23 mouse cellular contexts compared by ENCODE assay signal in the genomic region with DNA sequence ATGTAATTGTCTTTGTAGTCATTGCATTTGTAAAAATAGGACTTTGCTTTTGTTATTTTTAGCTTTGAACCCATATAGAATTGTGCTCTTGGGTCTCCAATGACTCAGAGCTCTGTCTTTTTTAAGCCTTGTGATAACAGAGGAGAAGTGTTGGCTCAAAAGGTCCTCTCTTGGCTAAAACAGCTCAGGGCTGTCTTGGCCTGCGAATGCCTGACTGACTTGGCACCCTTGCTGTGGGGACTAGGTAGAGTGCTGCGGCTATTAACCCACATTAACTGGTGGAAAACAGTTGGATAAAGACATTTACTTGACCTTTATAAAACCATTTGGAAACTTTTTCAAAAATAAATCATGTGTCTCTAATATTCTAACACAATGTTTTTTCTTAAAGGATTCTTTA.
DNase-seq lines count a peak whose midpoint lies in the region; ATAC-seq and TF ChIP-seq lines count a peak whose summit lies in the region.
"Had no signal": no experiment of that assay in that cellular context is flagged by ENCODE, and none has a peak within 500 bp of the region (broad histone marks: within the 10 kb centered on the region; RNA-seq: fewer than 3 reads in every experiment).

No protein-coding gene starts in this region.

- TF ChIP-seq EP300 in heart, postnatal 0 days (IDR thresholded peaks at IDR 0.05; ENCODE audit: low read depth), result no peak
- TF ChIP-seq EP300 in liver, postnatal 0 days (IDR thresholded peaks at IDR 0.05; ENCODE audit: low read depth), result no peak

- H3K36me3 ChIP-seq in heart, embryonic 12.5 days, result no peaks in the 10 kb centered on the region
- no peaks in the 10 kb centered on the region for H3K36me3 ChIP-seq in heart, postnatal 0 days (replicated peaks; ENCODE audit: control insufficient read depth, insufficient read depth, low read length)
- H3K36me3 ChIP-seq in liver, embryonic 11.5 days (ENCODE audit: control insufficient read depth, insufficient read depth, low read length), result no peaks in the 10 kb centered on the region
- no peaks in the 10 kb centered on the region for H3K36me3 ChIP-seq in liver, postnatal 0 days (replicated peaks; ENCODE audit: insufficient read depth, low read length)
- H3K36me3 ChIP-seq: embryonic facial prominence, embryonic 15.5 days; forebrain, embryonic 10.5 days; hindbrain, embryonic 12.5 days had no signal

- WGBS in heart, embryonic 12.5 days, result 57% methylated on average over 2 of the region's 2 CpGs
- WGBS in heart, postnatal 0 days, result 22% methylated on average over 2 of the region's 2 CpGs
- 73% methylated on average over 2 of the region's 2 CpGs for WGBS in liver, embryonic 11.5 days
- WGBS in liver, postnatal 0 days (ENCODE audit: insufficient replicate concordance), result 84% methylated on average over 2 of the region's 2 CpGs

- H3K4me3 ChIP-seq in heart, embryonic 12.5 days, result no peak overlapping the region
- no peak overlapping the region for H3K4me3 ChIP-seq in heart, postnatal 0 days (ENCODE audit: low read depth, low read length)
- no peak overlapping the region for H3K4me3 ChIP-seq in liver, embryonic 11.5 days (ENCODE audit: low read depth, low read length)
- H3K4me3 ChIP-seq in liver, postnatal 0 days (ENCODE audit: low read depth, low read length), result no peak overlapping the region
- H3K4me3 ChIP-seq: embryonic facial prominence, embryonic 15.5 days; erythroblast, embryonic 14.5 days; forebrain, embryonic 10.5 days; gastrocnemius, adult 2 months; hindbrain, embryonic 12.5 days had no signal

- H3K9ac ChIP-seq in heart, embryonic 12.5 days, result no peak overlapping the region
- no peak overlapping the region for H3K9ac ChIP-seq in heart, postnatal 0 days (replicated peaks; ENCODE audit: low read depth, low read length)
- H3K9ac ChIP-seq in liver, embryonic 11.5 days (ENCODE audit: low read depth, low read length), result no peak overlapping the region
- no peak overlapping the region for H3K9ac ChIP-seq in liver, postnatal 0 days (replicated peaks)
- H3K9ac ChIP-seq: embryonic facial prominence, embryonic 15.5 days; hindbrain, embryonic 12.5 days had no signal

- H3K4me2 ChIP-seq in heart, embryonic 12.5 days, result no peak overlapping the region
- H3K4me2 ChIP-seq in heart, postnatal 0 days (ENCODE audit: low read depth, low read length), result no peak overlapping the region
- H3K4me2 ChIP-seq in liver, embryonic 11.5 days, result no peak overlapping the region
- H3K4me2 ChIP-seq in liver, postnatal 0 days (ENCODE audit: low read depth, low read length), result no peak overlapping the region
- H3K4me2 ChIP-seq: embryonic facial prominence, embryonic 15.5 days; hindbrain, embryonic 12.5 days had no signal

- intact Hi-C loops in heart, postnatal 36 days (cut with DNase I), result loop anchor here (5.0 kb wide), 1 partner anchor 36 kb away; no protein-coding TSS in a partner anchor

- H3K4me1 ChIP-seq in heart, embryonic 12.5 days (replicated peaks), result no peaks in the 10 kb centered on the region
- H3K4me1 ChIP-seq in heart, postnatal 0 days (ENCODE audit: control insufficient read depth, insufficient read depth), result no peaks in the 10 kb centered on the region
- H3K4me1 ChIP-seq in liver, embryonic 11.5 days (replicated peaks; ENCODE audit: control insufficient read depth, insufficient read depth, low read length), result no peaks in the 10 kb centered on the region
- H3K4me1 ChIP-seq in liver, postnatal 0 days (ENCODE audit: insufficient read depth), result no peaks in the 10 kb centered on the region
- H3K4me1 ChIP-seq: embryonic facial prominence, embryonic 15.5 days; forebrain, embryonic 10.5 days; hindbrain, embryonic 12.5 days had no signal

- ATAC-seq in heart, embryonic 12.5 days (ENCODE audit: insufficient number of reproducible peaks, low FRiP score), result no peak
- no peak for ATAC-seq in heart, postnatal 0 days (ENCODE audit: insufficient read depth, low read depth)
- no peak for ATAC-seq in liver, embryonic 11.5 days (replicated peaks; ENCODE audit: low FRiP score)
- ATAC-seq in liver, postnatal 0 days, result no peak
- ATAC-seq: forebrain, embryonic 14.5 days; hindbrain, embryonic 16.5 days; inflammation-experienced regulatory T-cells, adult 6 months had no signal

- H3K27me3 ChIP-seq in heart, embryonic 12.5 days (replicated peaks), result no peaks in the 10 kb centered on the region
- no peaks in the 10 kb centered on the region for H3K27me3 ChIP-seq in heart, postnatal 0 days (ENCODE audit: control insufficient read depth, insufficient read depth, low read length)
- no peaks in the 10 kb centered on the region for H3K27me3 ChIP-seq in liver, embryonic 11.5 days (replicated peaks; ENCODE audit: control insufficient read depth, insufficient read depth, low read length)
- H3K27me3 ChIP-seq in liver, postnatal 0 days (ENCODE audit: insufficient read depth, low read length), result no peaks in the 10 kb centered on the region
- H3K27me3 ChIP-seq: embryonic facial prominence, embryonic 15.5 days; hindbrain, embryonic 12.5 days had no signal

- H3K27ac ChIP-seq in heart, embryonic 12.5 days (ENCODE audit: poor library complexity, severe bottlenecking), result no peak overlapping the region
- no peak overlapping the region for H3K27ac ChIP-seq in heart, postnatal 0 days (ENCODE audit: low read depth)
- H3K27ac ChIP-seq in liver, embryonic 11.5 days (ENCODE audit: low read depth, low read length), result no peak overlapping the region
- H3K27ac ChIP-seq in liver, postnatal 0 days (ENCODE audit: low read depth), result no peak overlapping the region
- H3K27ac ChIP-seq: embryonic facial prominence, embryonic 15.5 days; forebrain, embryonic 10.5 days; gastrocnemius, adult 2 months; hindbrain, embryonic 12.5 days had no signal

- no peak for TF ChIP-seq CTCF in heart, postnatal 0 days (IDR thresholded peaks at IDR 0.05; ENCODE audit: low read depth)
- TF ChIP-seq CTCF in liver, postnatal 0 days (IDR thresholded peaks at IDR 0.05; ENCODE audit: low read depth), result no peak

- peak; percentile 9 to 20 for DNase-seq in cerebellum, postnatal 36 days
- DNase-seq in cerebellum, adult 8-10 months, result no peak
- DNase-seq in heart, adult 8-10 months (ENCODE audit: low spot score), result peak; percentile 49
- peak; percentile 5 for DNase-seq in heart, postnatal 0 days (ENCODE audit: low spot score)
- peak; percentile 8 to 10 for DNase-seq in heart, postnatal 36 days
- no peak for DNase-seq in liver, embryonic 11.5 days (ENCODE audit: low spot score)
- no peak for DNase-seq in liver, postnatal 0 days
- DNase-seq: adrenal gland, adult 8-10 months; adrenal gland, postnatal 36 days; cerebellum, adult 11 months; embryo, embryonic 11 days; gastrocnemius, adult 2 months; gastrocnemius, postnatal 25 days; kidney, adult 11 months; kidney, adult 9 months had no signal

- no peaks in the 10 kb centered on the region for H3K9me3 ChIP-seq in heart, embryonic 12.5 days (replicated peaks)
- H3K9me3 ChIP-seq in heart, postnatal 0 days (replicated peaks; ENCODE audit: control insufficient read depth, low read length), result no peaks in the 10 kb centered on the region
- no peaks in the 10 kb centered on the region for H3K9me3 ChIP-seq in liver, embryonic 11.5 days (ENCODE audit: control insufficient read depth, low read length)
- H3K9me3 ChIP-seq in liver, postnatal 0 days (ENCODE audit: low read length), result no peaks in the 10 kb centered on the region
- H3K9me3 ChIP-seq: embryonic facial prominence, embryonic 15.5 days; forebrain, embryonic 10.5 days; hindbrain, embryonic 12.5 days had no signal

Comparison
In these comparisons a context has a peak if more than half of its experiments do, and no peak if none do; other contexts are left out.
1. DNase-seq: peak in cerebellum, postnatal 36 days (2 of 2), heart, adult 8-10 months (single experiment), heart, postnatal 0 days (single experiment) and heart, postnatal 36 days (2 of 2); none in cerebellum, adult 8-10 months (single experiment), liver, embryonic 11.5 days (single experiment) and liver, postnatal 0 days (single experiment).